Mouse (Mus musculus): ENCODE data around the gene Padi6. TPM values are rescaled to one million over a fixed set of nuclear protein-coding genes. Genes with fewer than 3 reads are reported as not detected.
A peak's percentile ranks its signal among the peaks of the same experiment; 100 is the strongest.

Gene Padi6
- polyA plus RNA-seq, 1 experiment = not detected

DNA sequence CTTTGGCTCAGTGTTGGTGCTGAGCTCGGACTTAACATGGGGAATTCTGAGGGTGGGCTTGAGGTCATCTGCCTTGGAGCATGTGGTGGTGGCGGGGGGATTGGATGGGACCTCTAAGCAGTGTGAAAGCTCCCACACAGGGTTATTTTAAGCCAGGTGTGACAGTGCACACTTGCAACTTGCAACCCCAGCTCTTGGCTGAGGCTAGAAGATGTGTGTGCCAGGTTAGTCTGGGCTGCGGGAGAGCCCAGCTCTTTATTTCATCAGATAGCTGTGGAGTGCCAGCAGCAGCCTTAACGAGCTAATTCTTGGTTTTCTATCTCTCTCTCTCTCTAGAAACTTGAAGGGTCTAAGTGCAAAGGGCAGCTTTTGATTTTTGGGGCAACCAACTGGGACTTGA, 34.8 kb downstream of the Padi6 start:
- Histone ChIP-seq H3K4me3 (replicated peaks; ENCODE audit: insufficient read depth, low read depth, low read length) (no peak overlapping the region), H3K27ac (ENCODE audit: insufficient read depth, low read length) (no peak overlapping the region), H3K27me3 (ENCODE audit: control insufficient read depth, insufficient read depth, low read length) (no peaks in the 10 kb centered on the region), H3K4me1 (ENCODE audit: control insufficient read depth, insufficient read depth, low read length) (no peaks in the 10 kb centered on the region)
- no peak for DNase-seq
- WGBS = 45% methylated on average over 4 of the region's 4 CpGs
- TF ChIP-seq CTCF (IDR thresholded peaks at IDR 0.05; ENCODE audit: borderline replicate concordance, insufficient read depth, low read depth, low read length) = no peak
- no peak for TF ChIP-seq POLR2A (IDR thresholded peaks at IDR 0.05; ENCODE audit: borderline replicate concordance, insufficient read depth, low read length)

DNA sequence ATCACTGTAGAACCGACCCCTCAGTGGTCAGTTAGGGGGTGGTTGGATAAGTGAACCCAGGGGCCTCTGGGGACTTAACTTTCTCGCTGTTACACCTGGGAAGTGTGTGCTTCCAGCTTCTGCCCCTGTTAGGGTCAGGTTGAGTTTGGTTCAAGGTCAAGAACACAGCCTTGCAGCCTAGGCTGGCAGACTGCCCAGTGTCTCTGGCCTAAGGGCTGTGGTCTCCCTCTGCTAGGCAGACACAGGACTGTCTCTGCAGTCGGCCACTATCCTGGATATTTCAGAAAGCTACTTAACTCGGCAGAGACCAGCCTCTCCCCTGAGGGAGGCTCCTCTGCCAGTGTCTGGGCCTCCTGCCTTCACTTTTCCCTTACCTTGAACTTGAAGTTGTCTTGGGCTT, 38.3 kb downstream of the Padi6 start:
- no peak for TF ChIP-seq CTCF (IDR thresholded peaks at IDR 0.05; ENCODE audit: borderline replicate concordance, insufficient read depth, low read depth, low read length)
- no peak for TF ChIP-seq POLR2A (IDR thresholded peaks at IDR 0.05; ENCODE audit: borderline replicate concordance, insufficient read depth, low read length)
- peaks cover 3% of the 10 kb centered on the region; the same call in 1 of the 2 replicates for H3K4me1 ChIP-seq (ENCODE audit: control insufficient read depth, insufficient read depth, low read length)
- no peak for DNase-seq
- no peak overlapping the region for H3K4me3 ChIP-seq (replicated peaks; ENCODE audit: insufficient read depth, low read depth, low read length)
- H3K27me3 ChIP-seq (ENCODE audit: control insufficient read depth, insufficient read depth, low read length) = no peaks in the 10 kb centered on the region
- 33% methylated on average over 4 of the region's 4 CpGs for WGBS
- no peak overlapping the region for H3K27ac ChIP-seq (ENCODE audit: insufficient read depth, low read length)

DNA sequence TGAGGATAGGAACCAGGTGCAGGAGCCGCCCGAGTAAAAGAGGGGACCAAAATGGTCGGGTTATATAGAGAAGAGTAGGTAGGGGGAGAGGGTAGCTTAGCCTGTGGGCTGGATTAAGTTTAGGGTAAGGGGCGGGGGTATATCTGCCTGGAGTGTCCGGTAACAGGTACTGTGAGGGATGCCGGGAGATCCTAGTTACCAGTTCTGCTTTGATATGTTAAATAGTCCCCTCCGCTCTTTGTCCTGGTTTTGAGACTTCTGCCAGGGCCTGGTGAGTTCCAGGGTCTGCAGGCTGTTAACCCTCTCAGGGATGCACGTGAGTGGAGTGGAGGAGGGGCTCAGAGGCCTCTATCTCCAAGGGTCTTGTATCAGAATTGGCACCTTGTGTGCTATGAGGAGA, 38.8 kb downstream of the Padi6 start:
- Histone ChIP-seq H3K4me3 (replicated peaks; ENCODE audit: insufficient read depth, low read depth, low read length) (no peak overlapping the region), H3K4me1 (ENCODE audit: control insufficient read depth, insufficient read depth, low read length) (peaks cover 3% of the 10 kb centered on the region; the same call in 1 of the 2 replicates), H3K27me3 (ENCODE audit: control insufficient read depth, insufficient read depth, low read length) (no peaks in the 10 kb centered on the region), H3K27ac (ENCODE audit: insufficient read depth, low read length) (no peak overlapping the region)
- 26% methylated on average over 8 of the region's 8 CpGs for WGBS
- no peak for TF ChIP-seq CTCF (IDR thresholded peaks at IDR 0.05; ENCODE audit: borderline replicate concordance, insufficient read depth, low read depth, low read length)
- no peak for TF ChIP-seq POLR2A (IDR thresholded peaks at IDR 0.05; ENCODE audit: borderline replicate concordance, insufficient read depth, low read length)
- DNase-seq = no peak

DNA sequence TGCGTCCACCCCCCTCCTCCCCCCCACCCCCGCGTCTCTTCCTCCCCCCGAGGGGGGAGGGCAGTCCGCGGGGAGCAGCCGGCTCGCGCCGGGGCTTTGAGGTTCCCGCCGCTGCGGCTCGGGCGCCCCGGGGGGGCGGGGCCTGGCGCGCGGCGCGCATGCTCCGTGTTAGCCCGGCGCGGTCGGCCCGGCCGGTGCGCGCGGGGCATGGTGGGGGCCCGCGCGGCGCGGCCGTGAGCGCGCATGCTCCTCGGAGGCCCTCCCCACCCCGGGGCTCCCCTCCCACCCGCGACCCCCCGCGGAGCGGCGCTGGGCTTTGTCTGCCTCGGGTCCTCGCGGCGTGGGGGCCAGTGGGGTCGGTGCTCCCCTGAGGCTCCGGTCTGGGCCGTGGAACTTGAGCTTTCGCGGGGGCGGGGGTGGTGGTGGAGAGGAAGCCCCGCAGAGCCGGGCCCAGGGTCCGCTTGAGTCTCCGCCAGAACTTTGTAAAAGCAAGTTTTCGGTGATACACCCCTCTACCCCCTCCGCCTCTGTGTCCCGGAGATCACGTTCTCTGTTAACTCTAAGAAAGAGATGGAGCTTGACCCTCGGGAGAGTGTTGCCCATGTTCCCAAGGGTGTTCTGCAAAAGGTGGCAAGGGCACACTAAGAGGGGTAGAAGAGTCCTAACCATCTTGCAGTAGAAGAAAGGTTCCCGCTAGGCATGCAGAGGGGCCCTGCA, 39.7 kb downstream of the Padi6 start:
- Histone ChIP-seq H3K27me3 (ENCODE audit: control insufficient read depth, insufficient read depth, low read length) (no peaks in the 10 kb centered on the region), H3K4me1 (ENCODE audit: control insufficient read depth, insufficient read depth, low read length) (peaks cover 3% of the 10 kb centered on the region; the same call in 1 of the 2 replicates), H3K27ac (ENCODE audit: insufficient read depth, low read length) (peak overlapping the region; percentile 18), H3K4me3 (replicated peaks; ENCODE audit: insufficient read depth, low read depth, low read length) (peak overlapping the region; percentile 76)
- WGBS = 2% methylated on average over 48 of the region's 68 CpGs
- TF ChIP-seq POLR2A (IDR thresholded peaks at IDR 0.05; ENCODE audit: borderline replicate concordance, insufficient read depth, low read length) (no peak), CTCF (IDR thresholded peaks at IDR 0.05; ENCODE audit: borderline replicate concordance, insufficient read depth, low read depth, low read length) (no peak)
- peak; percentile 83 to 85 for DNase-seq

DNA sequence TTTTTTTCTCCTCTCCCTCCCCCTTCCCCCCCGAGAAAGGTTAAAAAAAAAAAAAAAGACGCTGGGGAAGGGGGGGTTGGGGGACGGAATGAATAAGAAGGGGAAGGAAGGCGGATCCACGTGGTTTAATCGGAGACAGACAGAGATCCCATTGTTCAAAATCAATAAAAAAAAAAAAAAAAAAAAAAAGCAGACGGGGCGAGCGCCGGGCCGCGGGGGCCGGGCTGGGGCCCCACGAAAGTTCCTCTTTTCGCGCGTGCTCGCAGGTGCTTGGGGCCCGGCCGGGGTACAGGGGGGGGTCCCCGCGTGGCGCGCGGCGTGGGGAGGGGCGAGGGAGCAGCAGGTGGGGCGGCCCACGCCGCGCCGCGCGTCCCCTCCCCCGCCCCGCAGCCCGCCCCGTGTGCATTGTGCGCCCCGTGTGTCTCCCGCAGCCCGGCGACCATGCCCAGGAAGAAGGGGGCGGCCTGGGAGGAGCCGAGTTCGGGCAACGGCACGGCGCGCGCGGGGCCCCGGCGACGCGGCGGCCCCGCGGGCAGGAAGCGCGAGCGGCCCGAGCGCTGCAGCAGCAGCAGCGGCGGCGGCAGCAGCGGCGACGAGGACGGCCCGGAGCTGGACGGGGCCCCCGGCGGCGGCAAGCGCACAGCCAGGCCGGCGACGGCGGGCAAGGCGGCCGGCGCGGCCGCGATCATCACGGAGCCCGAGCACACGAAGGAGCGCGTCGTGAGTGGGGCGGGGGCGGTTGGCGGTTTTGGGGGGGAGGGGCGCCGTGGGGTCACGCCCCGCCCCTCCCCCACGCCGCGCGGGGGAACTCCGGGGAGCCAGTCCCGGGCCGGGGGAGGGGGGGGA, 40.5 kb downstream of the Padi6 start:
- Histone ChIP-seq H3K27me3 (ENCODE audit: control insufficient read depth, insufficient read depth, low read length) (no peaks in the 10 kb centered on the region), H3K27ac (ENCODE audit: insufficient read depth, low read length) (no peak overlapping the region; the same call in 1 of the 2 replicates), H3K4me3 (replicated peaks; ENCODE audit: insufficient read depth, low read depth, low read length) (peak overlapping the region; percentile 98), H3K4me1 (ENCODE audit: control insufficient read depth, insufficient read depth, low read length) (peaks cover 3% of the 10 kb centered on the region; the same call in 1 of the 2 replicates)
- DNase-seq = peak in 1 of 2 experiments; percentile 50
- TF ChIP-seq CTCF (IDR thresholded peaks at IDR 0.05; ENCODE audit: borderline replicate concordance, insufficient read depth, low read depth, low read length) (no peak), POLR2A (IDR thresholded peaks at IDR 0.05; ENCODE audit: borderline replicate concordance, insufficient read depth, low read length) (no peak)
- WGBS = 6% methylated on average over 79 of the region's 107 CpGs

DNA sequence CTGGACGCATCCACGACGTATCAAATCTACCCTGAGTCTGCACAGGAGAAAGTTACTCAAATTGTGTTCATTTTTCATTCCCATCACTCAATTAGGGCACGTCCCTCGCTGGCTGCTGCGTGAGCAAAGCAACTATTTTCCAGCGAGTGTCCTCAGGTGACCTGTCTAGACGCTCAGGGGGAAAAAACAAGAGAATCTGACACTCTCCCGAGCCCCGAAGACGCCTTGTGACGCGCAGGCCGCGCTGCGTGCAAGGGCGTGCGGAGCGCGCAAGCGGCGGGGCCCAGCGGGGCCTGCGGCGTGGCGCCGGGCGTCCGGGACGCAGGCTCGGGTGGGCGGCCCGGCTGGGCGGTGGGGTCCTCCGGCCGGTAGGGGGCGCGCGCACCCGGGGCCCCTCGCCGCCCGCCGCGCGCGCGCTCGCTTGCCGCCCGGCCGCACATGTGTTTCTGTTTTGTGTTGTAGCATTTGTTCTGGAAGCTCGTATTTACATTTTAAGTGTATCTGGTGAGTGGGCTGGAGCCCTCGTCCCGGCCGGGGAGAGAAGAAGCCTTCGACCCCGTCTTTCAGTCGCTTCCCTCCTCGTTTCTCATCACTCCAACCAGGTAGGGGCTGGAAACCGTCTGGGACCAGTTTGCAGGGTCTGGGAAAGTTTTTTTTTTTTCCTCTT, 41.3 kb downstream of the Padi6 start:
- under 1% methylated on average over 51 of the region's 61 CpGs for WGBS
- no peaks in the 10 kb centered on the region for H3K27me3 ChIP-seq (ENCODE audit: control insufficient read depth, insufficient read depth, low read length)
- H3K27ac ChIP-seq (ENCODE audit: insufficient read depth, low read length) = peak overlapping the region; percentile 64
- H3K4me3 ChIP-seq (replicated peaks; ENCODE audit: insufficient read depth, low read depth, low read length) = peak overlapping the region; percentile 98
- H3K4me1 ChIP-seq (ENCODE audit: control insufficient read depth, insufficient read depth, low read length) = peaks cover 3% of the 10 kb centered on the region; the same call in 1 of the 2 replicates
- peak; percentile 81 to 82 for DNase-seq
- peak; percentile 70 for TF ChIP-seq POLR2A (IDR thresholded peaks at IDR 0.05; ENCODE audit: borderline replicate concordance, insufficient read depth, low read length)
- no peak; the same call in 1 of the 2 replicates for TF ChIP-seq CTCF (IDR thresholded peaks at IDR 0.05; ENCODE audit: borderline replicate concordance, insufficient read depth, low read depth, low read length)

DNA sequence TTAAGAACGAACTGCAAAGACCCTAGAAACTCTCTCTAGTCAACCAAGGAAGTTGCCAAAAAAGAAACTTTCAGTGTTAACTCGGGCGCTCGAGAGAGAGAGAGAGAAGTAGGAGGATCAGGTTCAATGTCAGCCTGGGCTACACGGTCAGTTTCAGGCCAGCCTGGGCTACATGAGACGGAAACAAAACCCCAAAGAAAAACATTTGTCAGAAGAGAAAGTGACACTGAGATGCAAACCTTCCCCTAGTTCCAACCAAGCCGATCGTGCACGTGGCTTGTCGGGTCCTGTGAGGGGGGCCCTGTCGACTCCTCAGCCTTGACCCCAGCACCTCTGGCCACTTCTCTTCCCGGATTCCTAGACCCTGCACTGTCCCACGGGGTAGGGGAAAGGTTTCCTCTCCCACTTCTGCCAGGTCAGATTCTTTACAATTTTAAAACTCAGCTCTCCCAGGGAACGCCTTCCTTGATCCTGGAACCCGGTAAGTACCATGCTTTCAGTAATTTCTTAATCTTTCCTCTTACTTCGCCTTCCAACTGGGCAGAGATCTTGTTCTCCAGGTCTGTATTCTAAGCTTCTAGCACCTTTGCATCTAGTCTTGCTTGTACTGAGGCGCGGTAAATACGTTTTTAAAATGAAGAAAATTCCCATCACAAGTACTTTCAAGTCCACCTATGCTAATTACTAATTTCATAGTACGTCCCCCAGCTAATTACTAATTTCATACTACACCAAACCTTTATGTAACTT, 42.0 kb downstream of the Padi6 start, which contains the start of gene Rcc2:
Gene Rcc2 (plus strand): TSS at position 273 of the 750 bp plus-strand sequence.
- no peak for DNase-seq
- H3K27me3 ChIP-seq (ENCODE audit: control insufficient read depth, insufficient read depth, low read length) = no peaks in the 10 kb centered on the region
- H3K4me3 ChIP-seq (replicated peaks; ENCODE audit: insufficient read depth, low read depth, low read length) = peak within 1 kb of the TSS; percentile 98
- TF ChIP-seq CTCF (IDR thresholded peaks at IDR 0.05; ENCODE audit: borderline replicate concordance, insufficient read depth, low read depth, low read length) = no peak
- no peak for TF ChIP-seq POLR2A (IDR thresholded peaks at IDR 0.05; ENCODE audit: borderline replicate concordance, insufficient read depth, low read length)
- peak within 1 kb of the TSS; percentile 84 for H3K27ac ChIP-seq (ENCODE audit: insufficient read depth, low read length)
- 14% methylated on average over 20 of the region's 20 CpGs for WGBS
- peaks cover 3% of the 10 kb centered on the region; the same call in 1 of the 2 replicates for H3K4me1 ChIP-seq (ENCODE audit: control insufficient read depth, insufficient read depth, low read length)

Data from cerebellum, adult 2 months (tissue).